Mouse (Mus musculus): ENCODE measurements around the gene Prr5. TPM values are rescaled to one million over a fixed set of nuclear protein-coding genes. Genes with fewer than 3 reads are reported as not detected.
A peak's percentile ranks its signal among the peaks of the same experiment; 100 is the strongest.

Prr5 gene
- polyA plus RNA-seq, 1 experiment from 2014 or later = 27.8 TPM

DNA sequence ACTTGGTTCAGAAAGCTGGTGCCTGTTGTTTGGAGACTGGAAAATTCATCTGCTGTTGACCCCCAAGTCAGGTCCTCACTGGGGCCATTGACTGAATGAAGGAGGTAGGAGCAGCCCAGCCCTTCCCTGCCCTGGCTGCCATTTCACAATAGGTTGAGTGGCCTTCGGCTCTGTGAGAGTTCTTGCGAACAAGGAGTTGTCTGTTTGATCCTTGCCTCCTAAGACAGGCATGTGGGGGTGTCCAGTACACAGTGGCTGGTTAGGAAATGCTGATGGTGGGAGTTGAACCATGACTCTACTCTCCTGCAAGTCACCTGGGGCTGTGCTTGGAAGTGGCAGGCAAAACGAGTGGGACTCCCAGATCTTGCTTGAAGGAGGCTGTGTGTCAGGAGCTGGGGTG is 10.4 kb downstream of the Prr5 start:
- 66% methylated on average over 3 of the region's 3 CpGs for WGBS
- no peak overlapping the region for H3K4me2 ChIP-seq
- H3K4me1 ChIP-seq (ENCODE audit: insufficient read depth) = peaks cover 17% of the 10 kb centered on the region

GRCm38 (mm10) chr15:84680545-84681454 is 11.4 kb downstream of the Prr5 start:
- Histone ChIP-seq H3K9me3 (ENCODE audit: low read depth, low read length) (no peaks in the 10 kb centered on the region), H3K4me2 (peak overlapping the region; percentile 87), H3K36me3 (ENCODE audit: insufficient read depth) (no peaks in the 10 kb centered on the region), H3K9ac (peak overlapping the region; percentile 75), H3K4me1 (ENCODE audit: insufficient read depth) (peaks cover 17% of the 10 kb centered on the region), H3K27ac (ENCODE audit: low read depth) (peak overlapping the region; percentile 91), H3K4me3 (ENCODE audit: low read depth, low read length) (peak overlapping the region; percentile 82), H3K27me3 (ENCODE audit: insufficient read depth, low read length) (no peaks in the 10 kb centered on the region)
- 2% methylated on average over 69 of the region's 77 CpGs for WGBS
- peak; percentile 94 for DNase-seq
- ATAC-seq (ENCODE audit: insufficient read depth) = peak; percentile 76
- TF ChIP-seq CTCF (IDR thresholded peaks at IDR 0.05; ENCODE audit: low read depth) = no peak

More for the DNA sequence above, 10.4 kb downstream of the Prr5 start:
- DNase-seq (no peak), ATAC-seq (ENCODE audit: insufficient read depth) (no peak)
- Histone ChIP-seq H3K9ac (no peak overlapping the region), H3K27ac (ENCODE audit: low read depth) (no peak overlapping the region), H3K9me3 (ENCODE audit: low read depth, low read length) (no peaks in the 10 kb centered on the region), H3K4me3 (ENCODE audit: low read depth, low read length) (no peak overlapping the region), H3K27me3 (ENCODE audit: insufficient read depth, low read length) (no peaks in the 10 kb centered on the region), H3K36me3 (ENCODE audit: insufficient read depth) (no peaks in the 10 kb centered on the region)
- TF ChIP-seq CTCF (IDR thresholded peaks at IDR 0.05; ENCODE audit: low read depth) = no peak

GRCm38 (mm10) chr15:84681455-84682193 is 12.2 kb downstream of the Prr5 start:
- ATAC-seq (ENCODE audit: insufficient read depth) = peak; percentile 82
- peak overlapping the region; percentile 82 for H3K4me3 ChIP-seq (ENCODE audit: low read depth, low read length)
- TF ChIP-seq CTCF (IDR thresholded peaks at IDR 0.05; ENCODE audit: low read depth) = peak; percentile 37
- H3K27ac ChIP-seq (ENCODE audit: low read depth) = peak overlapping the region; percentile 91
- peak overlapping the region; percentile 75 for H3K9ac ChIP-seq
- no peaks in the 10 kb centered on the region for H3K36me3 ChIP-seq (ENCODE audit: insufficient read depth)
- H3K27me3 ChIP-seq (ENCODE audit: insufficient read depth, low read length) = no peaks in the 10 kb centered on the region
- WGBS = 3% methylated on average over 30 of the region's 31 CpGs
- H3K9me3 ChIP-seq (ENCODE audit: low read depth, low read length) = no peaks in the 10 kb centered on the region
- H3K4me2 ChIP-seq = peak overlapping the region; percentile 87
- DNase-seq = peak; percentile 91
- peaks cover 17% of the 10 kb centered on the region for H3K4me1 ChIP-seq (ENCODE audit: insufficient read depth)

GRCm38 (mm10) chr15:84682206-84682605 is 12.8 kb downstream of the Prr5 start:
- ATAC-seq (ENCODE audit: insufficient read depth) (no peak), DNase-seq (peak; percentile 26)
- Histone ChIP-seq H3K4me2 (peak overlapping the region; percentile 87), H3K9ac (peak overlapping the region; percentile 75; the same call in 1 of the 2 replicates), H3K36me3 (ENCODE audit: insufficient read depth) (no peaks in the 10 kb centered on the region), H3K9me3 (ENCODE audit: low read depth, low read length) (no peaks in the 10 kb centered on the region), H3K27ac (ENCODE audit: low read depth) (peak overlapping the region; percentile 91; the same call in 1 of the 2 replicates), H3K4me1 (ENCODE audit: insufficient read depth) (peaks cover 17% of the 10 kb centered on the region), H3K27me3 (ENCODE audit: insufficient read depth, low read length) (no peaks in the 10 kb centered on the region), H3K4me3 (ENCODE audit: low read depth, low read length) (peak overlapping the region; percentile 82)
- TF ChIP-seq CTCF (IDR thresholded peaks at IDR 0.05; ENCODE audit: low read depth) = no peak
- WGBS = 50% methylated on average over 3 of the region's 3 CpGs

GRCm38 (mm10) chr15:84682821-84683220 is 13.4 kb downstream of the Prr5 start:
- Histone ChIP-seq H3K4me3 (ENCODE audit: low read depth, low read length) (no peak overlapping the region; the same call in 1 of the 2 replicates), H3K27ac (ENCODE audit: low read depth) (no peak overlapping the region), H3K27me3 (ENCODE audit: insufficient read depth, low read length) (no peaks in the 10 kb centered on the region), H3K36me3 (ENCODE audit: insufficient read depth) (no peaks in the 10 kb centered on the region), H3K4me2 (peak overlapping the region; percentile 87; the same call in 1 of the 2 replicates), H3K9ac (peak overlapping the region; percentile 20; the same call in 1 of the 2 replicates), H3K4me1 (ENCODE audit: insufficient read depth) (peaks cover 17% of the 10 kb centered on the region), H3K9me3 (ENCODE audit: low read depth, low read length) (no peaks in the 10 kb centered on the region)
- WGBS = 73% methylated on average over 5 of the region's 5 CpGs
- no peak for TF ChIP-seq CTCF (IDR thresholded peaks at IDR 0.05; ENCODE audit: low read depth)
- DNase-seq (no peak), ATAC-seq (ENCODE audit: insufficient read depth) (no peak)

DNA sequence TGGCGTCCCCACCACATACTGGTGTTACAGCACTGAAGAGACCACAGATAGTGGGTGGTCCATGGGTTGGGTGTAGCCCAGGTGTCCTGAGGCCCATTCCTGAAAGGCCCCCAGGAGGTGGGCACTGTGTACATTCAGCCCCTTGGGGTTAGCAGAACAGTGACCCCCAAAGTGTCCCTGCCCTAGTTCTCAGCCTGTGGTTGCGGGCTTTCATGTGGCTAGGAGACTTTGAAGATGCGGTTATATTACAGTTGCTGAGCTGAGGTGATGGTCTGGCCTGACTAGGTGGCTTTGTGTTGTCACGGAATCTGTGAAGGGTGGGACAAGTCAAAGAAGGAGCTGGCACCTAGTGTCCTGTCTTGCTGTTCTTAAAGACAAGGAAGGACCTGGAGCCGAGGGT is 15.1 kb downstream of the Prr5 start:
- H3K4me2 ChIP-seq = no peak overlapping the region
- H3K4me1 ChIP-seq (ENCODE audit: insufficient read depth) = peaks cover 18% of the 10 kb centered on the region
- H3K9me3 ChIP-seq (ENCODE audit: low read depth, low read length) = no peaks in the 10 kb centered on the region
- no peak for TF ChIP-seq CTCF (IDR thresholded peaks at IDR 0.05; ENCODE audit: low read depth)
- no peaks in the 10 kb centered on the region for H3K27me3 ChIP-seq (ENCODE audit: insufficient read depth, low read length)
- H3K4me3 ChIP-seq (ENCODE audit: low read depth, low read length) = no peak overlapping the region
- H3K9ac ChIP-seq = no peak overlapping the region
- H3K36me3 ChIP-seq (ENCODE audit: insufficient read depth) = peaks cover 6% of the 10 kb centered on the region; the same call in 1 of the 2 replicates
- WGBS = 72% methylated on average over 5 of the region's 5 CpGs
- no peak for ATAC-seq (ENCODE audit: insufficient read depth)
- DNase-seq = no peak
- no peak overlapping the region for H3K27ac ChIP-seq (ENCODE audit: low read depth)

DNA sequence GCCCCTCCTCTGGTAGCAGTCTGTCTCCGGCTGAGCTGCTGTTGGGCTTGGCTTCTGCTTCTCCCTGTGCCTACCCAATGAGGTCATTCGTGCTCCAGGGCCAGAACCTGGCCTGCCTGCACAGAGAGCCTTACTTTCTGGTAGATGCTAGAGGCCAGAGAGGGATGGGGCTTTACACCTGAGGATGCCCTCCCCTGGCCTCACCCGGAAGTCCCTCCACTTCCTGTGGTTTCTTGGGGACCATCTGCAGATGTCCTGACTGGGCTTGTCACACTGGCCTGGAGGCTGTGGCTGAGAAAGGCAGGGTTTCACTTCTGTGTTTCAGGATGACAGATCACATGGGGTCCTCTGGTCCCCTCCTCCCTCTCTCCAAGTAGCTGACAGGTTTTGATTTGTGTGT is 16.0 kb downstream of the Prr5 start:
- Histone ChIP-seq H3K27ac (ENCODE audit: low read depth) (no peak overlapping the region), H3K9ac (no peak overlapping the region), H3K9me3 (ENCODE audit: low read depth, low read length) (no peaks in the 10 kb centered on the region), H3K4me2 (no peak overlapping the region), H3K36me3 (ENCODE audit: insufficient read depth) (peaks cover 15% of the 10 kb centered on the region), H3K27me3 (ENCODE audit: insufficient read depth, low read length) (no peaks in the 10 kb centered on the region), H3K4me3 (ENCODE audit: low read depth, low read length) (no peak overlapping the region), H3K4me1 (ENCODE audit: insufficient read depth) (peaks cover 18% of the 10 kb centered on the region)
- DNase-seq = no peak
- no peak for ATAC-seq (ENCODE audit: insufficient read depth)
- TF ChIP-seq CTCF (IDR thresholded peaks at IDR 0.05; ENCODE audit: low read depth) = no peak
- WGBS = 52% methylated on average over 3 of the region's 3 CpGs
